Mouse (Mus musculus) hindbrain, embryonic 16.5 days (tissue): ENCODE measurements around the gene Slc37a1. TPM values are rescaled to one million over a fixed set of nuclear protein-coding genes. Genes with fewer than 3 reads are reported as not detected.

Experiments
- ATAC-seq: fragments of 200-750 bp; cut with Nextera tagmentation; 2 replicates; pipeline ENCODE4 v1.8.0; 2017; ENCODE audit warnings: moderate TSS enrichment, moderate library complexity
- H3K27ac ChIP-seq: fragments of 300-500 bp; sonication (generic); 2 replicates; pipeline ENCODE4 v1.5.1; 2014; ENCODE audit warnings: low read depth, mild to moderate bottlenecking, control low read depth, low read length, moderate library complexity
- H3K27me3 ChIP-seq: fragments of 300-500 bp; sonication (generic); replicated peaks from 2 replicates; pipeline ENCODE4 v1.6.1; 2014; ENCODE audit warnings: low read length; ENCODE audit not compliant: control insufficient read depth, insufficient read depth
- H3K36me3 ChIP-seq: fragments of 300-500 bp; sonication (generic); 2 replicates; pipeline ENCODE4 v1.6.1; 2014; ENCODE audit warnings: mild to moderate bottlenecking, low read length, moderate library complexity, mixed read lengths; ENCODE audit not compliant: control insufficient read depth, insufficient read depth
- H3K4me1 ChIP-seq: fragments of 300-500 bp; sonication (generic); 2 replicates; pipeline ENCODE4 v1.6.1; 2014; ENCODE audit warnings: low read depth, low read length; ENCODE audit not compliant: control insufficient read depth, insufficient read depth
- H3K4me2 ChIP-seq: fragments of 300-500 bp; sonication (generic); 2 replicates; pipeline ENCODE4 v1.6.1; 2014; ENCODE audit warnings: mild to moderate bottlenecking, low read length, control low read depth, moderate library complexity
- H3K4me3 ChIP-seq: fragments of 300-500 bp; sonication (generic); 2 replicates; pipeline ENCODE4 v1.5.1; 2014; ENCODE audit warnings: mild to moderate bottlenecking, low read length, control low read depth, moderate library complexity
- H3K9ac ChIP-seq: fragments of 300-500 bp; sonication (generic); 2 replicates; pipeline ENCODE4 v1.6.1; 2014; ENCODE audit warnings: low read depth, mild to moderate bottlenecking, control low read depth, low read length, moderate library complexity
- H3K9me3 ChIP-seq: fragments of 300-500 bp; sonication (generic); 2 replicates; pipeline ENCODE4 v1.6.1; 2014; ENCODE audit warnings: mild to moderate bottlenecking, low read length, moderate library complexity; ENCODE audit not compliant: control insufficient read depth
- WGBS: fragments of 180-500 bp; shearing (Covaris S2); extraction: QIAGEN DNeasy Blood & Tissue Kit; methylation state at CpG from one replicate; pipeline ENCODE4 v1.1.7; 2014; 5-methylcytosine and 5-hydroxymethylcytosine counted together
- polyA plus RNA-seq: library from polyadenylated mRNA; unstranded; fragments of >200 nt; fragmentation: Nextera tagmentation; extraction: Ambion mirVana; gene quantifications from 2 replicates; pipeline ENCODE4 v1.2.1, GENCODE M21; 2015

The Slc37a1 gene
- polyA plus RNA-seq, 1 experiment from 2014 or later: 8.6 TPM

GRCm38 (mm10) chr17:31315993-31316392 is 29.4 kb downstream of the Slc37a1 start:
- no peaks in the 10 kb centered on the region for H3K9me3 ChIP-seq
- no peak overlapping the region for H3K9ac ChIP-seq
- H3K4me1 ChIP-seq: peaks cover 6% of the 10 kb centered on the region; the same call in 1 of the 2 replicates
- no peaks in the 10 kb centered on the region for H3K27me3 ChIP-seq
- ATAC-seq: no peak
- H3K27ac ChIP-seq: no peak overlapping the region
- H3K4me2 ChIP-seq: no peak overlapping the region
- H3K36me3 ChIP-seq: peaks cover 3% of the 10 kb centered on the region; the same call in 1 of the 2 replicates
- 80% methylated on average over 6 of the region's 6 CpGs for WGBS
- no peak overlapping the region for H3K4me3 ChIP-seq

GRCm38 (mm10) chr17:31316998-31317397 is 30.4 kb downstream of the Slc37a1 start:
- no peak for ATAC-seq
- Histone ChIP-seq H3K9me3 (no peaks in the 10 kb centered on the region), H3K36me3 (peaks cover 3% of the 10 kb centered on the region; the same call in 1 of the 2 replicates), H3K27ac (no peak overlapping the region), H3K4me2 (no peak overlapping the region), H3K4me1 (peaks cover 6% of the 10 kb centered on the region; the same call in 1 of the 2 replicates), H3K9ac (no peak overlapping the region), H3K27me3 (no peaks in the 10 kb centered on the region), H3K4me3 (no peak overlapping the region)
- WGBS: 91% methylated on average over 3 of the region's 3 CpGs

- Histone ChIP-seq H3K9me3 (no peaks in the 10 kb centered on the region), H3K27me3 (no peaks in the 10 kb centered on the region), H3K9ac (no peak overlapping the region), H3K4me1 (peaks cover 6% of the 10 kb centered on the region; the same call in 1 of the 2 replicates), H3K4me3 (no peak overlapping the region), H3K4me2 (no peak overlapping the region), H3K36me3 (peaks cover 5% of the 10 kb centered on the region; the same call in 1 of the 2 replicates), H3K27ac (no peak overlapping the region)
- ATAC-seq: no peak
- 39% methylated on average over 22 of the region's 22 CpGs for WGBS
Observed at GRCm38 (mm10) chr17:31317521-31318272, 31.1 kb downstream of the Slc37a1 start.

- Histone ChIP-seq H3K4me2 (no peak overlapping the region), H3K36me3 (peaks cover 5% of the 10 kb centered on the region; the same call in 1 of the 2 replicates), H3K4me3 (no peak overlapping the region), H3K9ac (no peak overlapping the region), H3K27me3 (no peaks in the 10 kb centered on the region), H3K4me1 (peaks cover 6% of the 10 kb centered on the region; the same call in 1 of the 2 replicates), H3K9me3 (no peaks in the 10 kb centered on the region), H3K27ac (no peak overlapping the region)
- ATAC-seq: no peak
- 93% methylated on average over 19 of the region's 19 CpGs for WGBS
Observed at GRCm38 (mm10) chr17:31318906-31319767, 32.5 kb downstream of the Slc37a1 start.

GRCm38 (mm10) chr17:31321425-31321824 is 34.8 kb downstream of the Slc37a1 start:
- Histone ChIP-seq H3K4me1 (no peaks in the 10 kb centered on the region), H3K9me3 (no peaks in the 10 kb centered on the region), H3K27me3 (no peaks in the 10 kb centered on the region), H3K36me3 (peaks cover 5% of the 10 kb centered on the region; the same call in 1 of the 2 replicates), H3K4me2 (no peak overlapping the region), H3K27ac (no peak overlapping the region), H3K4me3 (no peak overlapping the region), H3K9ac (no peak overlapping the region)
- no peak; the same call in 1 of the 2 replicates for ATAC-seq
- WGBS: 68% methylated on average over 12 of the region's 12 CpGs

- no peak for ATAC-seq
- Histone ChIP-seq H3K27me3 (no peaks in the 10 kb centered on the region), H3K4me2 (no peak overlapping the region), H3K4me1 (no peaks in the 10 kb centered on the region), H3K9me3 (no peaks in the 10 kb centered on the region), H3K4me3 (no peak overlapping the region), H3K36me3 (0 out of 2 replicates have a peak, but pooled peaks cover 2% of the 10 kb centered on the region), H3K9ac (no peak overlapping the region), H3K27ac (no peak overlapping the region)
- WGBS: 78% methylated on average over 4 of the region's 4 CpGs
Observed at GRCm38 (mm10) chr17:31322446-31322845, 35.9 kb downstream of the Slc37a1 start.

- no peak overlapping the region for H3K4me2 ChIP-seq
- 0 out of 2 replicates have a peak, but pooled peaks cover 2% of the 10 kb centered on the region for H3K36me3 ChIP-seq
- H3K4me3 ChIP-seq: no peak overlapping the region
- H3K9ac ChIP-seq: no peak overlapping the region
- no peaks in the 10 kb centered on the region for H3K27me3 ChIP-seq
- H3K27ac ChIP-seq: no peak overlapping the region
- no peak for ATAC-seq
- 82% methylated on average over 4 of the region's 4 CpGs for WGBS
- no peaks in the 10 kb centered on the region for H3K4me1 ChIP-seq
- H3K9me3 ChIP-seq: no peaks in the 10 kb centered on the region
Observed at GRCm38 (mm10) chr17:31323379-31323778, 36.8 kb downstream of the Slc37a1 start.

- H3K27ac ChIP-seq: no peak overlapping the region
- no peak overlapping the region for H3K9ac ChIP-seq
- H3K4me1 ChIP-seq: no peaks in the 10 kb centered on the region
- H3K4me3 ChIP-seq: no peak overlapping the region
- no peaks in the 10 kb centered on the region for H3K27me3 ChIP-seq
- no peaks in the 10 kb centered on the region for H3K9me3 ChIP-seq
- no peak overlapping the region for H3K4me2 ChIP-seq
- WGBS: 92% methylated on average over 8 of the region's 8 CpGs
- no peak for ATAC-seq
- H3K36me3 ChIP-seq: 0 out of 2 replicates have a peak, but pooled peaks cover 2% of the 10 kb centered on the region
Observed at GRCm38 (mm10) chr17:31324227-31324626, 37.6 kb downstream of the Slc37a1 start.
